Mouse (Mus musculus): ENCODE results near the gene Eno3. TPM values are rescaled to one million over a fixed set of nuclear protein-coding genes. Genes with fewer than 3 reads are reported as not detected.

Eno3 gene
- total and polyA plus RNA-seq, 2 experiments from 2014 or later, result 7.6 to 9.9 TPM

- peaks cover 8% of the 10 kb centered on the region for H3K4me1 ChIP-seq (ENCODE audit: insufficient read depth, low read length)
- H3K9ac ChIP-seq (replicated peaks; ENCODE audit: low read length, poor library complexity, severe bottlenecking), result no peak overlapping the region
- H3K4me3 ChIP-seq (ENCODE audit: low read depth, low read length), result no peak overlapping the region
- DNase-seq (ENCODE audit: low spot score) (no peak), ATAC-seq (ENCODE audit: low FRiP score) (no peak)
- H3K27me3 ChIP-seq (ENCODE audit: insufficient read depth, low read length), result no peaks in the 10 kb centered on the region
- no peak overlapping the region for H3K4me2 ChIP-seq (ENCODE audit: low read depth, low read length, poor library complexity, severe bottlenecking)
- H3K9me3 ChIP-seq (ENCODE audit: low read length), result no peaks in the 10 kb centered on the region
- H3K36me3 ChIP-seq (ENCODE audit: insufficient read depth, low read length), result peaks cover 8% of the 10 kb centered on the region
- no peak overlapping the region for H3K27ac ChIP-seq (ENCODE audit: low read depth, low read length)
- no peak for TF ChIP-seq CTCF (IDR thresholded peaks at IDR 0.05)
- WGBS, result 53% methylated on average over 6 of the region's 6 CpGs
Observed at GRCm38 (mm10) chr11:70657573-70657972, 571 bp downstream of the Eno3 start.

DNA sequence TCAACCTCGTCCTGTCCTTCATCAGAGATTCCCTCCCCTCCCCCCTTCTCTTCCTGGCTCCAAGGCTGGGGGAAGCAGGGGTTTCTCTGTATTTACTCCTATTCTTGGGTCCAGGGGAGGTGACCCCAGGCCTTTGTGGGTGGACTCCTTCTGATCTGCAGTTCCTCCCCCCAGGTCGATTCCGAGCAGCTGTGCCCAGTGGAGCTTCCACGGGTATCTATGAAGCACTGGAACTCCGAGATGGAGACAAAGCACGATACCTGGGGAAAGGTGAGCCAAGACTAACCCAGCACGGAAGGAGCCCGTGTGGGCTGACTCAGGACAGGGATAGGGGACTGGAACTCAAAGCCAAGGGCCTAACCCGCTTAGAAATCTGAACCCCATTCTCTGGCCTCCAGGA, 989 bp downstream of the Eno3 start:
- peaks cover 11% of the 10 kb centered on the region for H3K36me3 ChIP-seq (ENCODE audit: insufficient read depth, low read length)
- H3K4me3 ChIP-seq (ENCODE audit: low read depth, low read length), result no peak overlapping the region
- H3K9me3 ChIP-seq (ENCODE audit: low read length), result no peaks in the 10 kb centered on the region
- H3K4me1 ChIP-seq (ENCODE audit: insufficient read depth, low read length), result peaks cover 5% of the 10 kb centered on the region; the same call in 1 of the 2 replicates
- H3K9ac ChIP-seq (replicated peaks; ENCODE audit: low read length, poor library complexity, severe bottlenecking), result no peak overlapping the region
- DNase-seq (ENCODE audit: low spot score) (no peak), ATAC-seq (ENCODE audit: low FRiP score) (no peak)
- WGBS, result 61% methylated on average over 9 of the region's 9 CpGs
- no peak for TF ChIP-seq CTCF (IDR thresholded peaks at IDR 0.05)
- no peak overlapping the region for H3K27ac ChIP-seq (ENCODE audit: low read depth, low read length)
- no peak overlapping the region for H3K4me2 ChIP-seq (ENCODE audit: low read depth, low read length, poor library complexity, severe bottlenecking)
- no peaks in the 10 kb centered on the region for H3K27me3 ChIP-seq (ENCODE audit: insufficient read depth, low read length)

GRCm38 (mm10) chr11:70658521-70658920, 1.5 kb downstream of the Eno3 start:
- Histone ChIP-seq H3K9me3 (ENCODE audit: low read length) (no peaks in the 10 kb centered on the region), H3K27me3 (ENCODE audit: insufficient read depth, low read length) (no peaks in the 10 kb centered on the region), H3K27ac (ENCODE audit: low read depth, low read length) (no peak overlapping the region), H3K4me3 (ENCODE audit: low read depth, low read length) (no peak overlapping the region), H3K4me1 (ENCODE audit: insufficient read depth, low read length) (peaks cover 5% of the 10 kb centered on the region; the same call in 1 of the 2 replicates), H3K4me2 (ENCODE audit: low read depth, low read length, poor library complexity, severe bottlenecking) (no peak overlapping the region), H3K36me3 (ENCODE audit: insufficient read depth, low read length) (peaks cover 13% of the 10 kb centered on the region), H3K9ac (replicated peaks; ENCODE audit: low read length, poor library complexity, severe bottlenecking) (no peak overlapping the region)
- TF ChIP-seq CTCF (IDR thresholded peaks at IDR 0.05), result no peak
- 92% methylated on average over 5 of the region's 5 CpGs for WGBS
- ATAC-seq (ENCODE audit: low FRiP score), result no peak
- no peak for DNase-seq (ENCODE audit: low spot score)

GRCm38 (mm10) chr11:70658942-70659341, 1.9 kb downstream of the Eno3 start:
- TF ChIP-seq CTCF (IDR thresholded peaks at IDR 0.05), result no peak
- H3K4me3 ChIP-seq (ENCODE audit: low read depth, low read length), result no peak overlapping the region
- no peak overlapping the region for H3K4me2 ChIP-seq (ENCODE audit: low read depth, low read length, poor library complexity, severe bottlenecking)
- no peak for ATAC-seq (ENCODE audit: low FRiP score)
- H3K27me3 ChIP-seq (ENCODE audit: insufficient read depth, low read length), result no peaks in the 10 kb centered on the region
- H3K27ac ChIP-seq (ENCODE audit: low read depth, low read length), result no peak overlapping the region
- no peak overlapping the region for H3K9ac ChIP-seq (replicated peaks; ENCODE audit: low read length, poor library complexity, severe bottlenecking)
- peaks cover 16% of the 10 kb centered on the region for H3K36me3 ChIP-seq (ENCODE audit: insufficient read depth, low read length)
- no peaks in the 10 kb centered on the region for H3K9me3 ChIP-seq (ENCODE audit: low read length)
- no peak for DNase-seq (ENCODE audit: low spot score)
- 80% methylated on average over 8 of the region's 8 CpGs for WGBS
- peaks cover 5% of the 10 kb centered on the region; the same call in 1 of the 2 replicates for H3K4me1 ChIP-seq (ENCODE audit: insufficient read depth, low read length)

- 88% methylated on average over 8 of the region's 8 CpGs for WGBS
- no peak for ATAC-seq (ENCODE audit: low FRiP score)
Observed at GRCm38 (mm10) chr11:70660571-70660970, 3.6 kb downstream of the Eno3 start.

GRCm38 (mm10) chr11:70663101-70663500, 6.1 kb downstream of the Eno3 start:
- 87% methylated on average over 8 of the region's 8 CpGs for WGBS
- Histone ChIP-seq H3K27me3 (ENCODE audit: insufficient read depth, low read length) (no peaks in the 10 kb centered on the region), H3K4me3 (ENCODE audit: low read depth, low read length) (no peak overlapping the region), H3K9me3 (ENCODE audit: low read length) (no peaks in the 10 kb centered on the region), H3K27ac (ENCODE audit: low read depth, low read length) (no peak overlapping the region), H3K4me2 (ENCODE audit: low read depth, low read length, poor library complexity, severe bottlenecking) (no peak overlapping the region), H3K4me1 (ENCODE audit: insufficient read depth, low read length) (no peaks in the 10 kb centered on the region), H3K36me3 (ENCODE audit: insufficient read depth, low read length) (peaks cover 33% of the 10 kb centered on the region), H3K9ac (replicated peaks; ENCODE audit: low read length, poor library complexity, severe bottlenecking) (no peak overlapping the region)
- TF ChIP-seq CTCF (IDR thresholded peaks at IDR 0.05), result no peak
- ATAC-seq (ENCODE audit: low FRiP score) (no peak), DNase-seq (ENCODE audit: low spot score) (no peak)

More at GRCm38 (mm10) chr11:70660571-70660970, 3.6 kb downstream of the Eno3 start:
- TF ChIP-seq CTCF (IDR thresholded peaks at IDR 0.05), result no peak
- Histone ChIP-seq H3K4me2 (ENCODE audit: low read depth, low read length, poor library complexity, severe bottlenecking) (no peak overlapping the region), H3K9ac (replicated peaks; ENCODE audit: low read length, poor library complexity, severe bottlenecking) (no peak overlapping the region), H3K9me3 (ENCODE audit: low read length) (no peaks in the 10 kb centered on the region), H3K36me3 (ENCODE audit: insufficient read depth, low read length) (peaks cover 30% of the 10 kb centered on the region), H3K27me3 (ENCODE audit: insufficient read depth, low read length) (no peaks in the 10 kb centered on the region), H3K27ac (ENCODE audit: low read depth, low read length) (no peak overlapping the region), H3K4me3 (ENCODE audit: low read depth, low read length) (no peak overlapping the region), H3K4me1 (ENCODE audit: insufficient read depth, low read length) (peaks cover 5% of the 10 kb centered on the region; the same call in 1 of the 2 replicates)
- no peak for DNase-seq (ENCODE audit: low spot score)
